Mouse (Mus musculus) lung, adult 18-20 months (tissue): ENCODE results near the gene Rcor2.

ENCODE experiments used
- DNase-seq, 2 experiments: peaks; one replicate each; pipeline ENCODE4 v3.0.0; 2022; ENCODE audit warnings: mixed read lengths in 2 of 2

Rcor2 gene

DNA sequence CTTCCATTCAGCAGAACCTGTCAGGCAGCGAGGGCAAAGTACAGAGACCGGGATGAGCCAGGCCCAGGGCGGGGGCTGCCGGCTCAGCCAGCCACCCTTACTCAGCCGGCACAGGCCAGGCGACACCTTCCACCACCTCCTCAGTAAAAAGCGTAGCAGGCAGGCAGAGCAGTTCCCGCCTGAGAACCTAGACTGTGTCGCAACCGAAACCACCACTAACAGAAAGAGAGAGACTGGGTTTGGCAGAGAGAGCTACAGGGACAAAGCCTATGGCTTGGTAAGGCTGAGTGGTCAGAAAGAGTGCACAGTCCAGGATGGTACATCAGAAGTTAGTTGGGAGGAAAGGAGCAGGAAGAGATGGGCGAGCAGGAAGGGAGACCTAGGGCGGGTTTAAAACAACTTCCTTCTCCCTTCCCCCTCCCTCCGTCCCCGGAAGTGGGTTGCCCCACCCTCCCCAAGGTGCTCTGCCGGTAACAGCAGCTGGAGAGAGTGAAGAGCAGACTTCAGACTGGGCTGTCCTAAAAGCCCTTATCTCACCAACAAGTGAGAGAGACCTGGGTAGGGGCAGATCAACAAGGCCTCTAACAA is 28.0 kb downstream of the Rcor2 start:
- DNase-seq, result peak; percentile 77 to 85

DNA sequence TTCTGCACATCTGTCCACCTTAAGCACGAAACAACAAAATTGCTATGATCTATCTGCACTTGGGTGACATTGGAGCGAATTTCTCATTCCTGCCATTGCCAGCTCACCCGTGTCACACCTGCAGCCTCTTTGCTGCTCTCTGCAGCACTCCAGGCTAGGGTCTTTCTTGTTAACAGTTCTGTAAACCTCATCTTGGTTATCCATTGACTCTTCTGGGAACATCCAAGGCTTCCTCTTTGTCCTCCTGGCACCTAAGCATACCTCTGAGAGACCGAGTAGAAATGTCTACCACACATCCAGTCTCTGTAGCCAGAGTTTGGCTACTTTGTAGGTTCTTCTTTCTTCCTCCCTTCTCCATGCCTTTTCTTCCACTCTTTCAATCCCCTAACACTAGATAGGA is 28.8 kb downstream of the Rcor2 start:
- DNase-seq, result no peak

DNA sequence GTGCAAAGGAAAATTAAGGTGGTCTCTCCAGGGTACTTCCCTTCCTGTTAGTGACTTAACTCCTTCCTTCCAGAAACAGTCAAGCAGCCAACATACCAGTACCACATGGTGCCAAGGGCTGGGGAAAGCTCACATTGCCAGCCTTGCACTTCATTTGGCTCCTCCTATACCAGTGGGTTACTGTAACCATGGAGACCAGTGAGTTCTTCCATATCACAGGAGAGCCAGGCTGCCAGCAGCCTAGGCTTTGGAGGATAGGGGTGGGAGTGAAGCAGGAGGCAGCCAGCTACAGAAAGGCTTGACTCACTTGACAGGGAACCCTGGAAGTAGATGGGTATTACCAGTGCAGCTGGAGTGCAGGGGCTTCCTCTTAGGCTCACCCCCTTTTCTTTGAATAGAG is 31.9 kb downstream of the Rcor2 start:
- DNase-seq, result no peak

DNA sequence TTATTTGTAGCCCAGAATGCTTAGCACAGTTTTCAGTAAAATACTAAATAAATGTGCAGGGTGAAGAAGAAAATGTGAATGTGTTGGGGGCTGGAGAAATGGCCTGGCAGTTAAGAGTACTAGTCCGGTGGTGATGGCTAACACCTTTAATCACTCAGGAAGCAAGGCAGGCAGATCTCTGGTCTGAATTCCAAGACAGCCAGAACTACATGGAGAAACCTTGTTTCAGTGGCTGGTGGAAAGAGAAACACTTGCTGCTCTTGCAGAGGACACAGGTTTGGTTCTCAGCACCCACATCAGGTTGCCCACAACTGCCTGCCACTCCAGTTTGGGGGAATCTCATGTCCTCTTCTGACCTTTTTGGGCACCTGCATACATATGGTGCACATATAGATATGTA is 33.0 kb downstream of the Rcor2 start:
- DNase-seq, result no peak

- no peak for DNase-seq
Measured at GRCm38 (mm10) chr19:7301647-7302492, 34.7 kb downstream of the Rcor2 start.

GRCm38 (mm10) chr19:7302493-7302797 is 35.3 kb downstream of the Rcor2 start:
- no peak for DNase-seq

DNA sequence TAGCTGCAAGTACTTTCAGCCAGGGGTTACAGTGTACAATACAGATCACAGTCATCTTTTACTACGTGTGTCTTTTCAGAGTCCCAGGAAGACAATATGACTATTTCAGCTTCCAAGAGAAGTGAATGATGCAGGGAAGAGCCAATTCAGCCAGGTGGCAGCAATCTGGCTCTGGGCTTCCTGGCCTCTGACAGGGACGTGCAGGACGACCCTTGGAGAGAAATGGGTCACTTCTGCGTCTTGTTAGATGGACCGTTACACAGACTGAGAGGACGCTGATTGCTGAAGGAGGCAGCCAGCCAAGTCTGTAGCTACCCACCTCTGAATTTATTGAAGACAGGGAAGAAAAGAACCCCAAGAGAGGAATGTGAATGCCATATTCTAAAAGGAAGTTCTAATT is 36.7 kb downstream of the Rcor2 start:
- DNase-seq, result no peak

- DNase-seq, result no peak
Measured at GRCm38 (mm10) chr19:7304801-7305200, 37.7 kb downstream of the Rcor2 start.

DNA sequence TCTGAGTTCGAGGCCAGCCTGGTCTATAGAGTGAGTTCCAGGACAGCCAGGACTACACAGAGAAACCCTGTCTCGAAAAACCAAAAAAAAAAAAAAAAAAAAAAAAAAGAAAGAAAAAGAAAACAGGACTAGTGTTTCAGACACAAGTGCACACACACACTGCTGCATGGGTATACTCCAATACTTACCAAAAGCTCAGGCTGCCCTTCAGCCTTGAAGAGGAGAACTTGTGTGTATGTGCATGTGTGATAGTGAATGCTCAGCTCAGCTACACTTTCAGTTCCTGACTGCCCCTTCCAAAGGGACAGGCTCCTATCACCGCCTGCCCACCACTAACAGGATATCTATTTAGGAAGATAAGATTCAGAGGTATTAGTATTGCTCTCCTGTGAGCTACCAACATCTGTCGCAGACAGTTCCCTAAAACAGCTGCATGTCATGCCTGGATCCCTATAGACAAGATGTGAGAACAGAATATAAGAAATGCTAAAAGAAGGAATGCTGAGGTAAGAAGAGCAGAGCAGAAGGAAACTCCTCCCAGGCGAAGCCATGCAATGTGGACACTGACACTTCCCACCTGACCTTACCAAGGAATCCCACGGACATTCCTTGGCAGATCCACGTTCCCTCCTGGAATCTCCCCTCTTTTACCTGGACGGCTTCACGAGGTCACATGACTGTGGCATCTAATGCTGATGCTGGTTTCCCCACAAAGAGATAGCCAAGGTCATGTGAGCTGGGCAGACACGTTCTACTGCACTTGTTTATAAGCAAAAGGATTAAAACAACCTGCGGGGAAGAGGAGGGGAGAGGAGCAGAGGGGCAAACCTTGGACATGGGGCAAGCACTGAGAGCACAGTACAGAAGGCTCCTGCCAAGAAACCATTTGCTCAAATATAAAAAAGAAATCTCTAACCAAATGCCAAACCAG is 38.5 kb downstream of the Rcor2 start:
- no peak for DNase-seq

DNA sequence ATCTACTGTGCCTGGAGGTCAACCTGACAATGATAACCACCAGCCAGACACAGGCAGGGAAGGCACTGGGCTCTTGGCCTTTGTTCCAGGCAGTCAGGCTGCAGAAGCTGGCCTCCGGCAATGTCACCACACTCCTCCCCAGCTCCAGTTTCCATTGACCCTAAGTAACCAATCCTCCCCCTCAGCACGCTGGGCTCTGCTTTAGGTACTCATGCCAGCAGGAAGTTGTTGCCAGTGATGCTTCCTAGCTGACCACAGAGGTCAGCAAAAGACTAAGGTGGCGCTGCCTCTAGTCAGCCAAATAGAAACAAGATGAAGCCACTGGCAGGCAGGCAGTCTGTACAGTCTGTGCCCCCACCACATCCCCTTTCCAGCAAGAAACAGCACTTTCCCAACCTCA is 39.8 kb downstream of the Rcor2 start:
- DNase-seq, result peak; percentile 53 to 72

- peak; percentile 85 to 89 for DNase-seq
Measured at GRCm38 (mm10) chr19:7307995-7308770, 41.1 kb downstream of the Rcor2 start.

DNA sequence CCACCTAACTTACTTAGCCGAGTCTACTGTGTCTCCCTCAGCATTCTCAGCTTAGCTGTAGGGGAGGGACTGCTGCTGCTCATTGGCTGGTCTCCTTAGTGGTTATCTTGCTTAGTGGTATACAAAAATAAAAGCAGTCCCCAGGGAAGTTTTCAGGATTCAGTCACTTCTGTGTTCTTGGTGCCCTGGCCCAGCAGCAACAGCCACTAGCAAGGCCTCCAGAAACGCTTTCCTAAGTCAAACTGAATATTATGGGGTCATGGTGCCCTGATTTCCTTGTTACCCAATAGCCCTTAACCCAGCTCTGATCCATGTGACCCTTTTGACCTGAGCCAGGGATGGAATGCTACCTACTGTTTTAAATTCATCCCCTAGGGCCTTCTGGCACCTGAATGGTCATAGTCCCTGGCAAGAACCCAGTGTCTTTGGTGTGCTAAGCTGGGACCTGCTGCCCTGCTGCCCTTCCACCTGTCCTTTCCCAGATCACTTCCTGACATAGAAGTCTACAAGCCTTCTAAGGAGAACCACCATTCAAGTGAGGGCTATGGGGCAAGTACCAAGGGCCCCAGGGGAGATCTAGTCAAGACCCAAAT is 42.7 kb downstream of the Rcor2 start:
- DNase-seq, result no peak

- peak; percentile 79 to 87 for DNase-seq
Measured at GRCm38 (mm10) chr19:7310704-7311103, 43.6 kb downstream of the Rcor2 start.

DNA sequence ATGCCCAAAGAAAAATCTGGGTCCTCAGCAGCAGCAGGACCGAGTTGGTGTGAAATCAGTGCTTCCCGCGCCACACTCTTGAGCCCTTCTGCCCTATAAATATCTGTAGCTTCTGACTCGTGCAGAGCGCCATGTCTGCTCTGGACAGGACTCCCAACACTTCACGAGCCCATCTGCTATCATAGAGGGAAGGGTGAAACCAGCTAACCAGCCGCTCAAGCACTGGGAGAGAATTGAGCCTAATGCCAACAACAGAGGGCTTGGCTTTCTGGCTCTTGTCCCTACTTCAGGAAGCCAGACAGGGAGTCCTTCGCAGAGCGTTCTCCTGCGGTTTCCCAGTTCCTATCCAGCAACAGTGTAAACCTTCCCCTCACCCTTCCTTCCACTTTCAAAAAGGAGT is 44.2 kb downstream of the Rcor2 start:
- DNase-seq, result peak in 1 of 2 experiments; percentile 53

DNA sequence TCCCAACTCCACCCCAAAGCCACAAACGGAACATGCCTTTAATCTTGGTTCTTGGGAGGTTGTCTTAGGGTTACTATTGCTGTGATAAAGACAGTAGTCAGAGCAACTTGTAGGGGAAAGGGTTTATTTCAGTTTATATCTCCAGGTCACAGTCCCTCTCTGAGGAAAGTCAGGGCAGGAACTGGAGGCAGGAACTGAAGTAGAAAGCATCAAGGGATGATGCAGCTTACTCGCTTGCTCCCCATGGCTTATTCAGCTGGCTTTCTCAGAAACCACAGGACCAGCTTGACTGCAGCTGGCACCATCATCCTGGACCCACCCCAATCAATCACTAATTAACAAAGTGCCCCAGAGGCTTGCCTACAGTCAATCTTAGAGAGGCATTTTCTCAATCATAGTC is 46.5 kb downstream of the Rcor2 start:
- DNase-seq, result no peak

GRCm38 (mm10) chr19:7314976-7315586 is 48.0 kb downstream of the Rcor2 start:
- DNase-seq, result peak in 1 of 2 experiments; percentile 36

DNA sequence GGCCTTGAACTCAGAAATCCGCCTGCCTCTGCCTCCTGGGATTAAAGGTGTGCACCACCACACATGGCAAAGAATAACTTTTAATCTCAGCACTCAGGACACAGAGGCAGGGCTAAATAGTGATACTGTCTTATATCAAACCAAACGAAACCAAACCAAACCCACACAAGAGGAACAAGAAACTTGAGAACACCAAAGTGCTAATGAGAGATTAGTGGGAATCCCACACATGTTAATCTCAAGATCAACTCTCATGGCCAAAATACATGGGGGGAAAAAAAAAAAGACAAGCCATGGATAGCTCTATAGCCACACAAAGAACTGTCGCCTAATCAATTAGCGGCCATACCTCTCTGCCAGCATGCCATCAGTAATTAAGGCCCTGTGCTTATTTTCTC is 48.5 kb downstream of the Rcor2 start:
- DNase-seq, result no peak

- DNase-seq, result no peak
Measured at GRCm38 (mm10) chr19:7316822-7317221, 49.7 kb downstream of the Rcor2 start.

DNA sequence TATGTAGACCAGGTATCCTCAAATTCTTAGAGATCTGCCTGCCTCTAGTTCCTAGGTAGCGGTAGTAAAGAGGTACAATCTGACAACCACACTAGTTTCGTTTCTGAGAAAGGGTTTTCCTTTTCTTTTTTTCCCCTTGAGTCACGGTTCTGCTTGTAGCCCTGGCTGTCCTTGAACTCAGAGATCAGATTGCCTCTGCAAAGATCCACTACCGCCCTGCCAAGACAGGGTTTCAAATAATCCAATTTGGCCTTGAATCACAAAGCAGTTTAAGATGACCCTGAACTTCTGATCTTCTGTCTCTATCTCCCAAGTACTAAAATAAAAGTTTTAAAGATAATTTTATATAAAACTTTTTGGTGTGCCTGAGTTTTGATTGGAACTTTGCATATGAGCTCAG is 50.6 kb downstream of the Rcor2 start:
- no peak for DNase-seq

DNA sequence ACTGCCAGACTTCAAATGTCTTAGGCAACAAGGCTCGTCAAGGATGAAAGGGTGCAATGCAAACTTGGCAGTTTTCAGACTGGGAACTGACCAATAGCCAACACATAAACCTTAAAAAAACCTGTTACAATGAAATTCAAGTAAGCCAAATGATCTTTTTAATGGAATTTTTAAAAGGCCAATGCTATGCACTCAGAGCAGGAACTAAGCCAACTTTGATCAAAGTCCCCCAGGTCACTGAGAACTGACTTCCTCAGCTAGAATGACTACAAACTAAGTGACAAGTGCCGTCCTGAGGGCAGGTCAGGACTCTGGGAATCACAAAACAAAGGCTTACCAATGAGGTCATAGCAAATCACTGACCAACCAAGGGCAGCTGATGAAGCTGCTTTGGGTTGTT is 53.1 kb downstream of the Rcor2 start:
- no peak for DNase-seq

GRCm38 (mm10) chr19:7321391-7321790 is 54.3 kb downstream of the Rcor2 start:
- no peak for DNase-seq
